Mouse (Mus musculus) retina, postnatal 7 days (tissue): Measurements from ENCODE around the gene Trim27.

Source experiments
- DNase-seq: peaks from one replicate; pipeline ENCODE4 v3.0.0-alpha.2; 2012; ENCODE audit warnings: low read depth, low spot score

The Trim27 gene

GRCm38 (mm10) chr13:21221656-21222462 is 42.6 kb downstream of the Trim27 start:
- no peak for DNase-seq

- DNase-seq: peak; percentile 74
Measured at GRCm38 (mm10) chr13:21222463-21223022, 43.3 kb downstream of the Trim27 start.

GRCm38 (mm10) chr13:21223242-21223655 is 44.0 kb downstream of the Trim27 start:
- DNase-seq: no peak

GRCm38 (mm10) chr13:21224376-21224775 is 45.1 kb downstream of the Trim27 start:
- no peak for DNase-seq

DNA sequence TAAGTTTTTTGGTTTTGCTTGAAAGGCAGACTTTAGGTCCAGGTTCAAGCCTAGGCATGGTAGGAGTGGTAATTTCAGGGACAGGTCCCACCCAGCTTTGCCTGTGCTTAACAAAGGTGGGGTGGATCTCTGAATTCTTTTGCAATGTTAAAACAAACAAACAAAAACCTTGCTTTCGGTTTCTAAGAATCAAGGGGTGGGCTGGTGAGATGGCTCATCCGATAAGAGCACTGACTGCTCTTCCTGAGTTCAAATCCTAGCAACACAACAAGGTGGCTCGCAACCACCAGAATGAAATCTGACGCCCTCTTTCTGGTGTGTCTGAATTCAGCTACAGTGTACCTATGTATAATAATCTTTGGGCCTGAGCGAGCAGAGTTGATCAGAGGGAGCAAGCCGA is 46.0 kb downstream of the Trim27 start:
- DNase-seq: no peak

DNA sequence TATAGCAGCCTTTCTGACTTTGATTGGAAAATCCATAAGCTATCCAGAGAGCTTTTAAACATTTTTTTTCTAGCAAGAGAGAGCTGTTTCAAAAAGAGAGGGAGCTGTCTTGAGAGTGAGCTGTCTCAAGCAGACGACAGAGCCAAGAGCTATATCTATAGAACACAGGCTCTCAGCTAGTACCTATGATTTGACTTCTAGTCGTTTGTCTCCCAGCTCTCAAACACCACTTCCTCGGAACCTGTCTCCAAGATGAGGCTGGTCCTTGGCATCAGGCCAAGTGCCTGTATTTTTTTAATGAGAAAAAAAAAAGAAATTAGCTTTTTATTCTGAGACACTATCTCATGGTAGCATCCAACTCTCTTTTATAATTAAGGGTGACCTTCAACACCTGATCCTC is 46.8 kb downstream of the Trim27 start:
- no peak for DNase-seq

DNA sequence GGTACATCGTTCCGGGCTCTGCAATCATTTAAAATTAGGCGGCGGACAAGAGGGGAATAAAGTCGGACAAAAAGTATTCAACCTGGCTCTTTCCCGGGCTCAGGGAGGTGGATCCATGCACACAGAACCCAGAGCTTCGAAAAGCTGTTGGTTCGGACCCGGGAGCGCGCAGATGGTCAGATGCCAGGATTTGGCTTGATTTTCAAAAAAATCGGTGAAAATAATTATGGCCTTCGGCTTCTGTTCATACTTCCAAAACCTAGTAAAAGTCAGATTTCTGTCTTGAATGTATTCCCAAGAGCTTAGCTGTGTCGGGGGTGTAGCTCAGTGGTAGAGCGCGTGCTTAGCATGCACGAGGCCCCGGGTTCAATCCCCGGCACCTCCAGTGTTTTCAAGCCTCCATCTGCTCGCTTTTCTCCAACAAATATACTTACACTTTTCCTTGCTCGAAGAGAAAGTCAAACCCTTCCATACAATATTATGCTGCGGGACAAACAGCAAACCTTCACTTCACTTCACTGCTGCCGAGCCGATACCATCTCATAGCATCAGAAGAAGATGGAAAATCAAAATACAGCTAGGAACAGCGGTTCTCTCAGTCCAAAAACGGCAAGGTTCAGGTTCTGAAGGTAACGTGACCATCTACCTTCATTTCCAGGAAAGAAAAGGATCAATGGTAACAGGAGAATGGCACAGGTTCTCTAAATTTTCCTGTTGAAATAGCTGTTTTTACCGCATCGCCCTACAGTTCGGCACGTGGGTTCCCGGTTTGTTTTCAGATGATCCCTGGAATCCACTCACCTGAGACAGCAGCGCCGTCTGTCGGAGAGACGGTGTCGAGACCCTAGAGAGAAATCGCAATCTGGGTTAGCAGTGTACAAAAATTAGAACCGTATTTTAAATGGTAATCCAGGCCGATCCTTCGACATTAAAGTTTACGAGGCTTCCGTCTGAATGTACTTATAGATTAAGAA is 54.8 kb downstream of the Trim27 start:
- DNase-seq: peak; percentile 60

DNA sequence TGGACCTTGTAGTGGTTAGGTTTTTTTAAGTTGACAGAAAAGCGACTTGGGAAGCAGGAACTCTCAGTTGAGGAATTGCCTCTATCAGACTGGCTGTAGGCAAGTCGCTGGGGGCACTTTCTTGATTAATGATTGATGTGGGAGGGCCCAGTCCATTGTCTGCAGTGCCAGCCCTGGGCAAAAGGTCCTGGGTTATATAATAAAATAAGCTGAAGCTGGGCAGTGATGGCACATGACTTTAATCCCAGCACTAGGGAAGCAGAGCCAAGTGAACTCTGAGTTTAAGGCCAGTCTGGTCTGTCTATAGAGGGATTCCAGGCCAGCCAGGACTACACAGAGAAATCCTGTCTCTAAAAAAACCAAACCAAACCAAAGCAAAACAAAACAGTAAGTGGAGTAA is 57.5 kb downstream of the Trim27 start:
- no peak for DNase-seq

GRCm38 (mm10) chr13:21237161-21237560 is 57.9 kb downstream of the Trim27 start:
- DNase-seq: no peak

- no peak for DNase-seq
Measured at GRCm38 (mm10) chr13:21240788-21241187, 61.5 kb downstream of the Trim27 start.

DNA sequence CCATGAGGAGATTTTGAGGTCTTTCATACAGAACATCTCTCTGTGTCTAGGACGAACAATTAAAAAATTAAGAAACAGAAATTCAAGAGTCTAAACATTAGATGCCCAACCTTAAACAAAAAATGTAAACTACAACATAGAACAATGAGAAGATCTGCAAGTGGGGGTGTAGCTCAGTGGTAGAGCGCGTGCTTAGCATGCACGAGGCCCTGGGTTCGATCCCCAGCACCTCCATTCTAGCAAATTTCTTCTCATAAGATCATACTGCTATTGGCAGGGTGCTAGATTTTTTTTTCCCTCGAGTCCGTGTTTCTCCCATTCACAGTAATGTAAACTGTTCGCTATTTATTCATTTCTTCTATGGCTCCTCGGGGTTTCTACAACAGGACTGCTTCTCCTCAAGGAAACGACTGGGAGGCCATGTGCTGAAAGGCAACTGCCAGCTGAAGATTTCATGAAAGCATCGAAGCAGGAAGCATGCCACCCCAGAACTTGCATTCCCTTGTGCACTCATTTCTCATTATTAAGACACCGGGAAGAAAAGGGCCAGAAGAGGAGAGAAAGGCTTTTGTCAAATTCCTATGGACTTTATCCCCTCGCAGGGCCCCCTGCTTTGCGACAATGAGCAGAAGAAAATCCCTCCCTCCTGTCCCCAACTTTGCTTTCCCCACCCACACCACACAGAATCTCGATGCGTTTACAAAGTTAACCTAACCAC is 63.3 kb downstream of the Trim27 start:
- DNase-seq: no peak

DNA sequence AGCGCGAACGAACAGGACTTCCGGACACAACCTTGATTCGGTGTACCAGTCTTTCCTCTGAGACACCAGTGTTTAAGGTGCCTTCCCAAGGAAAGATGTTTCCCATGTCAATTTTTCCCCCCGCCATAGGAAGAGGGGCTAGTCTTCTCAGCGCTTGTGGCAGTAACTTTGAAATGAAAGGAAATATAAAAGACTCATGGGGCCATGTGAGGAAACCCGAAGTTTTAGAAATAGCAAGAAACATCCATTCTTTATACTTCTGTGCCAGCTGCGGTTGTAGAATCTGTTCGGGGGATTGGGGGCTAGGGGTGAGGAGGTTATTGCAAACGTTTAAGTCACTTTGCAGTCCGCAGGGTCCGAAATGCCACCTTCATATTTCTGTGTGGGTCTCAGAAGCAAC is 64.0 kb downstream of the Trim27 start:
- DNase-seq: no peak

GRCm38 (mm10) chr13:21244089-21244488 is 64.8 kb downstream of the Trim27 start:
- no peak for DNase-seq
